In the genomic region with DNA sequence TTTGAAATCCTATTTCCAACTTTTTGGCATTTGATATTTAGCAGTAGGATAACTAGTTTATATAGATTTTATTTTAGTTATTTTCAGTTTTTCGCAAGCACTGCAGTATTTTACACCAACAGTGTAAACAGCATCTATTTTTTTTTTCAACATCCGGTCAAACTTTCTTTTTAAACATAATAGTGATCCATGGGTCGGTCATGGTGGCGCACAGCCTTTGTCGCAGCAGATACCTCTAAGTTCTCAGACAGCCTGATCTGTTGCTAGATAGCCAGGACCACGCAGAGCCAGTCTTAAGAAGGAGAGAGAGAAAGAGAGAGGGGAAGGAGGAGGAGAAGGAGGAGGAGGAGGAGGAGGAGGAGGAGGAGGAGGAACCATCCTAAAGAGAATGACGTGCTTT, we compare ENCODE assay signal across 8 mouse cellular contexts. TPM values are rescaled to one million over a fixed set of nuclear protein-coding genes. Genes with fewer than 3 reads are reported as not detected.
A peak's percentile ranks its signal among the peaks of the same experiment; 100 is the strongest.
DNase-seq lines count a peak whose midpoint lies in the region; ATAC-seq and TF ChIP-seq lines count a peak whose summit lies in the region.

No protein-coding gene starts in this region.

- H3K27ac ChIP-seq in gastrocnemius, adult 2 months = peak overlapping the region; percentile 91
- H3K27ac ChIP-seq in forebrain, embryonic 13.5 days = no peak overlapping the region
- peak overlapping the region; percentile 94 for H3K27ac ChIP-seq in liver, embryonic 12.5 days

- WGBS in forebrain, embryonic 13.5 days = 75% methylated on average over 6 of the region's 7 CpGs
- 53% methylated on average over 7 of the region's 7 CpGs for WGBS in liver, embryonic 12.5 days (ENCODE audit: insufficient replicate concordance)

- DNase-seq in gastrocnemius, adult 2 months = no peak
- DNase-seq in gastrocnemius, postnatal 36 days = no peak
- DNase-seq in 416B (ENCODE audit: low read depth) = peak; percentile 67
- DNase-seq in urinary bladder, postnatal 14 days (ENCODE audit: low spot score) = no peak
- DNase-seq in left cerebral cortex, postnatal 36 days (ENCODE audit: low spot score in 2 of 2) = no peak
- DNase-seq in cerebellum, postnatal 4 days (ENCODE audit: low spot score in 2 of 2) = no peak

- peaks cover 42% of the 10 kb centered on the region for H3K4me1 ChIP-seq in forebrain, embryonic 13.5 days
- peaks cover 43% of the 10 kb centered on the region for H3K4me1 ChIP-seq in liver, embryonic 12.5 days

- intact Hi-C loops in gastrocnemius, adult 2 months (cut with DNase I) = loop anchor here (2.0 kb wide), 1 partner anchor 49 kb away; a partner anchor contains a TSS
- intact Hi-C loops in gastrocnemius, postnatal 36 days (cut with DNase I) = no loop called here
- intact Hi-C loops in left cerebral cortex, postnatal 36 days (cut with DNase I) = loop anchor here (2.0 to 5.0 kb wide), 2 partner anchors 49 to 722 kb away; a partner anchor contains a TSS

- no peak overlapping the region for H3K9ac ChIP-seq in forebrain, embryonic 13.5 days
- peak overlapping the region; percentile 94 for H3K9ac ChIP-seq in liver, embryonic 12.5 days

- peak overlapping the region; percentile 61; the same call in 1 of the 2 replicates for H3K4me2 ChIP-seq in forebrain, embryonic 13.5 days
- H3K4me2 ChIP-seq in liver, embryonic 12.5 days = peak overlapping the region; percentile 97

- peak overlapping the region; percentile 84 for H3K4me3 ChIP-seq in gastrocnemius, adult 2 months
- no peak overlapping the region for H3K4me3 ChIP-seq in forebrain, embryonic 13.5 days
- H3K4me3 ChIP-seq in liver, embryonic 12.5 days = peak overlapping the region; percentile 99

- peaks cover 26% of the 10 kb centered on the region for H3K36me3 ChIP-seq in forebrain, embryonic 13.5 days (ENCODE audit: poor library complexity, severe bottlenecking)
- H3K36me3 ChIP-seq in liver, embryonic 12.5 days = peaks cover 48% of the 10 kb centered on the region

- no peak for TF ChIP-seq CTCF in gastrocnemius, adult 2 months (IDR thresholded peaks at IDR 0.05)

- H3K9me3 ChIP-seq in forebrain, embryonic 13.5 days (replicated peaks) = no peaks in the 10 kb centered on the region
- H3K9me3 ChIP-seq in liver, embryonic 12.5 days (replicated peaks) = no peaks in the 10 kb centered on the region

- ATAC-seq in forebrain, embryonic 13.5 days = no peak
- ATAC-seq in liver, embryonic 12.5 days = no peak

- no peaks in the 10 kb centered on the region for H3K27me3 ChIP-seq in forebrain, embryonic 13.5 days
- H3K27me3 ChIP-seq in liver, embryonic 12.5 days (replicated peaks) = no peaks in the 10 kb centered on the region

RNA-seq across cellular contexts. Expression of a gene that starts 0.7 kb away (rescaled TPM):
- 100 to 1,000 TPM; 111 to 127 TPM for total RNA-seq in gastrocnemius, adult 2 months (2021)
- total RNA-seq in gastrocnemius, postnatal 36 days (2021) = 100 to 1,000 TPM in 1 of 2 experiments, 10 to 100 TPM in 1; 95.2 to 108 TPM
- polyA plus RNA-seq in forebrain, embryonic 13.5 days (2015; fragmentation: Nextera tagmentation; extraction: Ambion mirVana) = 214 and 219 TPM in 2 replicates
- 188 and 189 TPM in 2 replicates for polyA plus RNA-seq in liver, embryonic 12.5 days (2016; fragmentation: Nextera tagmentation; extraction: Ambion mirVana)
- total RNA-seq in left cerebral cortex, postnatal 36 days (2021) = 100 to 1,000 TPM; 108 to 111 TPM

RNA-seq across cellular contexts. Expression of a gene that starts 0.7 kb away (rescaled TPM):
- 10 to 100 TPM; 21.4 to 24.7 TPM for total RNA-seq in gastrocnemius, adult 2 months (2021)
- 10 to 100 TPM; 17.7 to 21.2 TPM for total RNA-seq in gastrocnemius, postnatal 36 days (2021)
- polyA plus RNA-seq in forebrain, embryonic 13.5 days (2015; fragmentation: Nextera tagmentation; extraction: Ambion mirVana) = 83.5 and 86.9 TPM in 2 replicates
- polyA plus RNA-seq in liver, embryonic 12.5 days (2016; fragmentation: Nextera tagmentation; extraction: Ambion mirVana) = 66.6 and 67.6 TPM in 2 replicates
- total RNA-seq in left cerebral cortex, postnatal 36 days (2021) = 10 to 100 TPM; 29.6 to 31.8 TPM

RNA-seq across cellular contexts. Expression of a gene that starts 48.8 kb away (rescaled TPM):
- 100 to 1,000 TPM in 1 of 2 experiments, 10 to 100 TPM in 1; 90.8 to 122 TPM for total RNA-seq in gastrocnemius, adult 2 months (2021)
- 100 to 1,000 TPM in 1 of 2 experiments, 10 to 100 TPM in 1; 95.6 to 111 TPM for total RNA-seq in gastrocnemius, postnatal 36 days (2021)
- 96.4 and 99.8 TPM in 2 replicates for polyA plus RNA-seq in forebrain, embryonic 13.5 days (2015; fragmentation: Nextera tagmentation; extraction: Ambion mirVana)
- 49.2 and 53.7 TPM in 2 replicates for polyA plus RNA-seq in liver, embryonic 12.5 days (2016; fragmentation: Nextera tagmentation; extraction: Ambion mirVana)
- 10 to 100 TPM; 58.6 to 71.4 TPM for total RNA-seq in left cerebral cortex, postnatal 36 days (2021)
